8 mouse cellular contexts compared by ENCODE assay signal in genomic region chr9:64339361-64339760, GRCm38 (mm10). TPM values are rescaled to one million over a fixed set of nuclear protein-coding genes. Genes with fewer than 3 reads are reported as not detected.
A peak's percentile ranks its signal among the peaks of the same experiment; 100 is the strongest.
DNase-seq lines count a peak whose midpoint lies in the region; ATAC-seq lines count a peak whose summit lies in the region.

No protein-coding gene starts in this region.

- H3K4me2 ChIP-seq in kidney, embryonic 14.5 days (replicated peaks; ENCODE audit: low read depth, low read length): peak overlapping the region; percentile 62
- H3K4me2 ChIP-seq in embryonic facial prominence, embryonic 12.5 days (replicated peaks): peak overlapping the region; percentile 56
- H3K4me2 ChIP-seq in intestine, embryonic 14.5 days (ENCODE audit: low read length): peak overlapping the region; percentile 76
- H3K4me2 ChIP-seq in neural tube, embryonic 12.5 days (replicated peaks): peak overlapping the region; percentile 72

- WGBS in kidney, embryonic 14.5 days: 35% methylated on average over 8 of the region's 8 CpGs
- 26% methylated on average over 8 of the region's 8 CpGs for WGBS in embryonic facial prominence, embryonic 12.5 days
- 45% methylated on average over 8 of the region's 8 CpGs for WGBS in intestine, embryonic 14.5 days
- 26% methylated on average over 8 of the region's 8 CpGs for WGBS in neural tube, embryonic 12.5 days

- ATAC-seq in kidney, embryonic 14.5 days (ENCODE audit: low FRiP score, low TSS enrichment): no peak
- ATAC-seq in embryonic facial prominence, embryonic 12.5 days (ENCODE audit: insufficient number of reproducible peaks, insufficient read depth, low FRiP score, low TSS enrichment): no peak
- ATAC-seq in intestine, embryonic 14.5 days (replicated peaks; ENCODE audit: low FRiP score, low TSS enrichment, low read depth): no peak
- no peak for ATAC-seq in neural tube, embryonic 12.5 days (ENCODE audit: low FRiP score, low read depth)

- H3K9me3 ChIP-seq in kidney, embryonic 14.5 days (ENCODE audit: control insufficient read depth, low read length): no peaks in the 10 kb centered on the region
- H3K9me3 ChIP-seq in embryonic facial prominence, embryonic 12.5 days: no peaks in the 10 kb centered on the region
- H3K9me3 ChIP-seq in intestine, embryonic 14.5 days (ENCODE audit: control insufficient read depth, low read length): no peaks in the 10 kb centered on the region
- no peaks in the 10 kb centered on the region for H3K9me3 ChIP-seq in neural tube, embryonic 12.5 days

- no peak for DNase-seq in kidney, postnatal 10 days
- DNase-seq in intestine, embryonic 14.5 days (ENCODE audit: low spot score): no peak
- no peak for DNase-seq in layer of hippocampus, postnatal 10 days (ENCODE audit: low spot score in 2 of 2)
- DNase-seq in ovary, postnatal 36 days (ENCODE audit: low spot score): no peak
- no peak for DNase-seq in lung, postnatal 36 days

- 0 out of 2 replicates have a peak overlapping the region, but pooled peaks have one; percentile 98 for H3K9ac ChIP-seq in kidney, embryonic 14.5 days (ENCODE audit: low read depth, low read length)
- H3K9ac ChIP-seq in embryonic facial prominence, embryonic 12.5 days: no peak overlapping the region
- H3K9ac ChIP-seq in intestine, embryonic 14.5 days (ENCODE audit: low read length): no peak overlapping the region
- no peak overlapping the region for H3K9ac ChIP-seq in neural tube, embryonic 12.5 days

- peak overlapping the region; percentile 51; the same call in 1 of the 2 replicates for H3K4me3 ChIP-seq in kidney, embryonic 14.5 days (ENCODE audit: low read length)
- H3K4me3 ChIP-seq in embryonic facial prominence, embryonic 12.5 days: no peak overlapping the region
- no peak overlapping the region; the same call in 1 of the 2 replicates for H3K4me3 ChIP-seq in intestine, embryonic 14.5 days (ENCODE audit: low read depth, low read length)
- H3K4me3 ChIP-seq in neural tube, embryonic 12.5 days: no peak overlapping the region

- H3K27ac ChIP-seq in kidney, embryonic 14.5 days (ENCODE audit: low read depth, low read length): no peak overlapping the region
- H3K27ac ChIP-seq in embryonic facial prominence, embryonic 12.5 days: no peak overlapping the region
- H3K27ac ChIP-seq in intestine, embryonic 14.5 days (ENCODE audit: low read depth): no peak overlapping the region
- H3K27ac ChIP-seq in neural tube, embryonic 12.5 days: no peak overlapping the region

- no peaks in the 10 kb centered on the region for H3K27me3 ChIP-seq in kidney, embryonic 14.5 days (ENCODE audit: control insufficient read depth, insufficient read depth, low read length)
- no peaks in the 10 kb centered on the region for H3K27me3 ChIP-seq in embryonic facial prominence, embryonic 12.5 days
- H3K27me3 ChIP-seq in intestine, embryonic 14.5 days (replicated peaks; ENCODE audit: control insufficient read depth, insufficient read depth, low read length): no peaks in the 10 kb centered on the region
- H3K27me3 ChIP-seq in neural tube, embryonic 12.5 days (replicated peaks): no peaks in the 10 kb centered on the region

- H3K4me1 ChIP-seq in kidney, embryonic 14.5 days (ENCODE audit: control insufficient read depth, insufficient read depth, low read length): peaks cover 3% of the 10 kb centered on the region; the same call in 1 of the 2 replicates
- H3K4me1 ChIP-seq in embryonic facial prominence, embryonic 12.5 days: peaks cover 9% of the 10 kb centered on the region; the same call in 1 of the 2 replicates
- peaks cover 4% of the 10 kb centered on the region; the same call in 1 of the 2 replicates for H3K4me1 ChIP-seq in intestine, embryonic 14.5 days (replicated peaks; ENCODE audit: control insufficient read depth, insufficient read depth, low read length)
- peaks cover 11% of the 10 kb centered on the region; the same call in 1 of the 2 replicates for H3K4me1 ChIP-seq in neural tube, embryonic 12.5 days

- H3K36me3 ChIP-seq in kidney, embryonic 14.5 days (ENCODE audit: control insufficient read depth, insufficient read depth, low read length): peaks cover 11% of the 10 kb centered on the region; the same call in 1 of the 2 replicates
- peaks cover 8% of the 10 kb centered on the region; the same call in 1 of the 2 replicates for H3K36me3 ChIP-seq in embryonic facial prominence, embryonic 12.5 days
- peaks cover 23% of the 10 kb centered on the region for H3K36me3 ChIP-seq in intestine, embryonic 14.5 days (ENCODE audit: control insufficient read depth, insufficient read depth, low read length)
- H3K36me3 ChIP-seq in neural tube, embryonic 12.5 days: 0 out of 2 replicates have a peak, but pooled peaks cover 4% of the 10 kb centered on the region

RNA-seq across cellular contexts. Expression of gene Dis3l, which starts 1.7 kb away (rescaled TPM):
- 11.9 and 24.6 TPM in 2 replicates for polyA plus RNA-seq in kidney, embryonic 14.5 days (2014; fragmentation: Nextera tagmentation; extraction: Ambion mirVana)
- 22.2 TPM in 2 replicates for polyA plus RNA-seq in embryonic facial prominence, embryonic 12.5 days (2016; fragmentation: Nextera tagmentation; extraction: Ambion mirVana)
- polyA plus RNA-seq in intestine, embryonic 14.5 days (2014; fragmentation: Nextera tagmentation; extraction: Ambion mirVana): 21.8 and 24.3 TPM in 2 replicates
- 21.4 and 21.9 TPM in 2 replicates for polyA plus RNA-seq in neural tube, embryonic 12.5 days (2016; fragmentation: Nextera tagmentation; extraction: Ambion mirVana)
- 10 to 100 TPM; 23.9 to 24.2 TPM for total RNA-seq in layer of hippocampus, postnatal 10 days (2021)

RNA-seq across cellular contexts. Expression of gene Megf11, which starts 46.1 kb away (rescaled TPM):
- 3.3 and 3.7 TPM in 2 replicates for polyA plus RNA-seq in kidney, embryonic 14.5 days (2014; fragmentation: Nextera tagmentation; extraction: Ambion mirVana)
- 1.1 and 1.2 TPM in 2 replicates for polyA plus RNA-seq in embryonic facial prominence, embryonic 12.5 days (2016; fragmentation: Nextera tagmentation; extraction: Ambion mirVana)
- 1.1 and 1.4 TPM in 2 replicates for polyA plus RNA-seq in intestine, embryonic 14.5 days (2014; fragmentation: Nextera tagmentation; extraction: Ambion mirVana)
- polyA plus RNA-seq in neural tube, embryonic 12.5 days (2016; fragmentation: Nextera tagmentation; extraction: Ambion mirVana): 10.8 and 12.5 TPM in 2 replicates
- 10 to 100 TPM; 15.9 to 17.9 TPM for total RNA-seq in layer of hippocampus, postnatal 10 days (2021)

RNA-seq across cellular contexts. Expression of gene Tipin, which starts 58.0 kb away (rescaled TPM):
- 279 and 325 TPM in 2 replicates for polyA plus RNA-seq in kidney, embryonic 14.5 days (2014; fragmentation: Nextera tagmentation; extraction: Ambion mirVana)
- 213 and 231 TPM in 2 replicates for polyA plus RNA-seq in embryonic facial prominence, embryonic 12.5 days (2016; fragmentation: Nextera tagmentation; extraction: Ambion mirVana)
- 238 and 241 TPM in 2 replicates for polyA plus RNA-seq in intestine, embryonic 14.5 days (2014; fragmentation: Nextera tagmentation; extraction: Ambion mirVana)
- 154 and 159 TPM in 2 replicates for polyA plus RNA-seq in neural tube, embryonic 12.5 days (2016; fragmentation: Nextera tagmentation; extraction: Ambion mirVana)
- 10 to 100 TPM; 19.6 to 22.3 TPM for total RNA-seq in layer of hippocampus, postnatal 10 days (2021)
